Mouse (Mus musculus): ENCODE data around the gene Srsf4.

Gene Srsf4

GRCm38 (mm10) chr4:131872672-131873292 is 635 bp upstream of the Srsf4 start:
- no peak for DNase-seq (ENCODE audit: low spot score)

- DNase-seq (ENCODE audit: low spot score), result no peak
Measured at GRCm38 (mm10) chr4:131874169-131874536, 736 bp downstream of the Srsf4 start.

GRCm38 (mm10) chr4:131874567-131874966 is 1.1 kb downstream of the Srsf4 start:
- DNase-seq (ENCODE audit: low spot score), result peak; percentile 26

GRCm38 (mm10) chr4:131875242-131875641 is 1.8 kb downstream of the Srsf4 start:
- DNase-seq (ENCODE audit: low spot score), result no peak

- no peak for DNase-seq (ENCODE audit: low spot score)
Measured at GRCm38 (mm10) chr4:131876836-131877235, 3.4 kb downstream of the Srsf4 start.

GRCm38 (mm10) chr4:131879692-131880091 is 6.3 kb downstream of the Srsf4 start:
- DNase-seq (ENCODE audit: low spot score), result no peak

- no peak for DNase-seq (ENCODE audit: low spot score)
Measured at GRCm38 (mm10) chr4:131881306-131881705, 7.9 kb downstream of the Srsf4 start.

- DNase-seq (ENCODE audit: low spot score), result no peak
Measured at GRCm38 (mm10) chr4:131883571-131883970, 10.2 kb downstream of the Srsf4 start.

- DNase-seq (ENCODE audit: low spot score), result no peak
Measured at GRCm38 (mm10) chr4:131885376-131885775, 12.0 kb downstream of the Srsf4 start.

GRCm38 (mm10) chr4:131888564-131888963 is 15.1 kb downstream of the Srsf4 start:
- no peak for DNase-seq (ENCODE audit: low spot score)

GRCm38 (mm10) chr4:131890692-131891091 is 17.3 kb downstream of the Srsf4 start:
- no peak for DNase-seq (ENCODE audit: low spot score)

- DNase-seq (ENCODE audit: low spot score), result no peak
Measured at GRCm38 (mm10) chr4:131897109-131897508, 23.7 kb downstream of the Srsf4 start.

GRCm38 (mm10) chr4:131897787-131898186 is 24.4 kb downstream of the Srsf4 start:
- DNase-seq (ENCODE audit: low spot score), result no peak

- no peak for DNase-seq (ENCODE audit: low spot score)
Measured at GRCm38 (mm10) chr4:131898503-131899179, 25.2 kb downstream of the Srsf4 start.

- DNase-seq (ENCODE audit: low spot score), result no peak
Measured at GRCm38 (mm10) chr4:131899180-131899554, 25.8 kb downstream of the Srsf4 start.

- no peak for DNase-seq (ENCODE audit: low spot score)
Measured at GRCm38 (mm10) chr4:131901090-131901489, 27.7 kb downstream of the Srsf4 start.

GRCm38 (mm10) chr4:131904478-131904877 is 31.1 kb downstream of the Srsf4 start:
- peak; percentile 71 for DNase-seq (ENCODE audit: low spot score)

GRCm38 (mm10) chr4:131906423-131906822 is 33.0 kb downstream of the Srsf4 start:
- no peak for DNase-seq (ENCODE audit: low spot score)

- no peak for DNase-seq (ENCODE audit: low spot score)
Measured at GRCm38 (mm10) chr4:131907912-131908311, 34.5 kb downstream of the Srsf4 start.

- DNase-seq (ENCODE audit: low spot score), result no peak
Measured at GRCm38 (mm10) chr4:131910237-131910994, 37.0 kb downstream of the Srsf4 start.

GRCm38 (mm10) chr4:131911521-131911920 is 38.1 kb downstream of the Srsf4 start:
- no peak for DNase-seq (ENCODE audit: low spot score)

GRCm38 (mm10) chr4:131913526-131913925 is 40.1 kb downstream of the Srsf4 start:
- no peak for DNase-seq (ENCODE audit: low spot score)

- DNase-seq (ENCODE audit: low spot score), result no peak
Measured at GRCm38 (mm10) chr4:131914046-131914643, 40.7 kb downstream of the Srsf4 start.

Data from retina, embryonic 14.5 days (tissue).